Mouse (Mus musculus): Measurements from ENCODE around the gene Gm14137.
A peak's percentile ranks its signal among the peaks of the same experiment; 100 is the strongest.

Gene Gm14137

GRCm38 (mm10) chr2:119173991-119174651 lies at the start of gene Gm14137:
Gene Gm14137 (plus strand): TSS chr2:119174509.
- no peak for DNase-seq (ENCODE audit: low read depth in 2 of 2, low spot score in 2 of 2)

- no peak for DNase-seq (ENCODE audit: low read depth in 2 of 2, low spot score in 2 of 2)
Observed at GRCm38 (mm10) chr2:119136346-119136898, 37.9 kb upstream of the Gm14137 start.

GRCm38 (mm10) chr2:119145199-119145598 lies 29.1 kb upstream of the Gm14137 start:
- DNase-seq (ENCODE audit: low read depth in 2 of 2, low spot score in 2 of 2), result no peak

- no peak for DNase-seq (ENCODE audit: low read depth in 2 of 2, low spot score in 2 of 2)
Observed at GRCm38 (mm10) chr2:119146435-119146834, 27.9 kb upstream of the Gm14137 start.

- DNase-seq (ENCODE audit: low read depth in 2 of 2, low spot score in 2 of 2), result no peak
Observed at GRCm38 (mm10) chr2:119147160-119147678, 27.1 kb upstream of the Gm14137 start.

GRCm38 (mm10) chr2:119147775-119148174 lies 26.5 kb upstream of the Gm14137 start:
- no peak for DNase-seq (ENCODE audit: low read depth in 2 of 2, low spot score in 2 of 2)

GRCm38 (mm10) chr2:119152255-119152654 lies 22.1 kb upstream of the Gm14137 start:
- DNase-seq (ENCODE audit: low read depth in 2 of 2, low spot score in 2 of 2), result no peak

- no peak for DNase-seq (ENCODE audit: low read depth in 2 of 2, low spot score in 2 of 2)
Observed at GRCm38 (mm10) chr2:119154683-119155082, 19.6 kb upstream of the Gm14137 start.

- DNase-seq (ENCODE audit: low read depth in 2 of 2, low spot score in 2 of 2), result no peak
Observed at GRCm38 (mm10) chr2:119155388-119155787, 18.9 kb upstream of the Gm14137 start.

- no peak for DNase-seq (ENCODE audit: low read depth in 2 of 2, low spot score in 2 of 2)
Observed at GRCm38 (mm10) chr2:119156081-119156680, 18.1 kb upstream of the Gm14137 start.

- DNase-seq (ENCODE audit: low read depth in 2 of 2, low spot score in 2 of 2), result peak; percentile 81 to 93
Observed at GRCm38 (mm10) chr2:119156681-119157572, 17.4 kb upstream of the Gm14137 start, which contains the start of gene Rmdn3. Gene Rmdn3 (minus strand): TSS chr2:119157034.

GRCm38 (mm10) chr2:119157836-119158235 lies 16.5 kb upstream of the Gm14137 start:
- no peak for DNase-seq (ENCODE audit: low read depth in 2 of 2, low spot score in 2 of 2)

- DNase-seq (ENCODE audit: low read depth in 2 of 2, low spot score in 2 of 2), result no peak
Observed at GRCm38 (mm10) chr2:119161247-119161646, 13.1 kb upstream of the Gm14137 start.

GRCm38 (mm10) chr2:119163135-119163534 lies 11.2 kb upstream of the Gm14137 start:
- DNase-seq (ENCODE audit: low read depth in 2 of 2, low spot score in 2 of 2), result no peak

- no peak for DNase-seq (ENCODE audit: low read depth in 2 of 2, low spot score in 2 of 2)
Observed at GRCm38 (mm10) chr2:119163999-119164398, 10.3 kb upstream of the Gm14137 start.

- no peak for DNase-seq (ENCODE audit: low read depth in 2 of 2, low spot score in 2 of 2)
Observed at GRCm38 (mm10) chr2:119165401-119165800, 8.9 kb upstream of the Gm14137 start.

- no peak for DNase-seq (ENCODE audit: low read depth in 2 of 2, low spot score in 2 of 2)
Observed at GRCm38 (mm10) chr2:119166901-119167865, 7.1 kb upstream of the Gm14137 start, which contains the start of gene Gchfr. Gene Gchfr (plus strand): TSS chr2:119167773.

GRCm38 (mm10) chr2:119167866-119168256 lies 6.4 kb upstream of the Gm14137 start:
- DNase-seq (ENCODE audit: low read depth in 2 of 2, low spot score in 2 of 2), result no peak

GRCm38 (mm10) chr2:119170282-119170681 lies 4.0 kb upstream of the Gm14137 start:
- no peak for DNase-seq (ENCODE audit: low read depth in 2 of 2, low spot score in 2 of 2)

- DNase-seq (ENCODE audit: low read depth in 2 of 2, low spot score in 2 of 2), result no peak
Observed at GRCm38 (mm10) chr2:119171574-119171973, 2.7 kb upstream of the Gm14137 start.

Measured in CD8-positive naive resting alpha-beta T cell, adult 2 months (primary cell).